Mouse (Mus musculus) gastrocnemius, adult 2 months (tissue): ENCODE measurements around the gene Ndufaf3. TPM values are rescaled to one million over a fixed set of nuclear protein-coding genes. Genes with fewer than 3 reads are reported as not detected.
"Not testable (repeated sequence)": the region's sequence is repeated elsewhere in the genome, so short reads cannot be mapped to it uniquely, and the experiment has no call there.

Experiments
- DNase-seq: peaks from one replicate; pipeline ENCODE4 v3.0.0; 2022
- H3K27ac ChIP-seq: fragments of 200-600 bp; 2 replicates; pipeline ENCODE4 v1.8.1; 2022; ENCODE audit warnings: mild to moderate bottlenecking
- H3K4me3 ChIP-seq: fragments of 200-600 bp; 2 replicates; pipeline ENCODE4 v1.8.1; 2022; ENCODE audit warnings: mild to moderate bottlenecking, moderate library complexity
- CTCF ChIP-seq: fragments of 200-600 bp; IDR thresholded peaks from 2 replicates; pipeline ENCODE4 v1.8.1; 2022; ENCODE audit warnings: antibody characterized with exemption, mild to moderate bottlenecking, moderate library complexity
- intact Hi-C: fragments of 180-260 bp; cut with DNase I; formaldehyde crosslinking; loops from one replicate; pipeline ENCODE4 v1.15.1; 2025
- long read RNA-seq, 2 experiments: library from polyadenylated mRNA; stranded (forward); transcript quantifications; one replicate each; pipeline ENCODE4 v2.0.0; 2021
- total RNA-seq, 2 experiments: library from RNA; stranded (reverse); gene quantifications; 2 replicates each; pipeline ENCODE4 v1.2.3; 2021

The Ndufaf3 gene
- 10 to 100 TPM; 20.6 to 39.2 TPM for total RNA-seq
- long read RNA-seq, experiment 1, transcript Ndufaf3-201 (5 exons, 1,487 nt), result major isoform, 19 of 20 reads
- long read RNA-seq, experiment 1, partial matches to known transcripts, result 1 of 20 reads
- long read RNA-seq, experiment 1, other reads (novel, unspliced or antisense), result 0 of 20 reads
- long read RNA-seq, experiment 2, transcript Ndufaf3-201 (5 exons, 1,487 nt), result major isoform, 18 of 19 reads
- long read RNA-seq, experiment 2, partial matches to known transcripts, result 1 of 19 reads
- long read RNA-seq, experiment 2, other reads (novel, unspliced or antisense), result 0 of 19 reads

DNA sequence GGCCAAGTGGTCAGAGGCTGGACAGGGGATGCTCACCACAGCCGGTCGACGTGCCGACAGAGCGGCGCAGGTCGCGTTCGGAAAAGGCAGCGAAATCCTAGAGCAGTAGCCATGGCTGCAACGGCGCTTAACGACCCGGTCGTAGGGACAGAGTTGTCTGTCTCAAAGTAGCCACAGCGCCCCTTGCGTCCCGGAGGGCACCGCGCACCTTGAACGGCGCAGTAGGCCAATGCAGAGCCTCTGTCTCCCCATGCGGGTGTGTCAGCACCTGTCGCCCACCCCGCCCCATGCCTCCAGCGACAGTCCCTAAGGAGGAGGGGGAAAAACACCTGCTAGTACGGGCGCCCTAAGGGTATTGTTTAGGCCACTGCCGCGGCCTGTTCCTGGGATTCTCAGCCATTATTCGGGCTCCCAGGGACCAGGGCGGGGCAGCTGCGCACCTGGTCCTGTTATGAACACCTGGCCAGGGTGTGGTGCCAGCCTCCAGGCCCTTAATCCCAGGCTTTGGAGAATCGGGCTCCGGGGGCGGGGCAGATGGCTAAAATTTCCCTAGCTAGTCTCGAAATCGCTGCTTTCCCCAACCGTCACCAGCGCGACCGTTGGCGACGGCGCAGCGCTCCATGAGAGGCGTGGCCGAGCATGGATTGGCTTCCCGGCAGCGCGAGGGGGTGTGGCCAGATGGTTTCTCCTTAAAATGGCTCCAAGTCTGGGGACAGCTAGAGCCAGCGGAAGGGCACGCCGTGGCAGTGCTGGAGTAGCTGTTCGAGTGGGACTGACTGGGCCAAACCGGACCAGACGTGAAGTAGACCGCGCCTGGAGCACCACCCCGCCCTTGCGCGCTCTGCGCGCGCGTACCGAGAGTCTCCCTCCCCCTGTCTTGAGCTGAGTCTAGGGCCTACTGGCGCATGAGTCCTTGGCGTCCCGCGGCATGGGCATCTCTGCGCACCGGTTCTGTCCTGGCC lies at the start of gene Ndufaf3:
Gene Ndufaf3, minus strand, starts transcription at position 620 of the 962 bp plus-strand sequence.
- Histone ChIP-seq H3K4me3 (peak within 1 kb of the TSS; percentile 76), H3K27ac (peak within 1 kb of the TSS; percentile 98)
- TF ChIP-seq CTCF, result peak; percentile 93
- intact Hi-C loops, result loop anchor here (2.0 to 5.0 kb wide), 2 partner anchors 50 to 82 kb away; partner anchors contain the start of genes Arih2 and Qrich1
- peak; percentile 97 for DNase-seq

DNA sequence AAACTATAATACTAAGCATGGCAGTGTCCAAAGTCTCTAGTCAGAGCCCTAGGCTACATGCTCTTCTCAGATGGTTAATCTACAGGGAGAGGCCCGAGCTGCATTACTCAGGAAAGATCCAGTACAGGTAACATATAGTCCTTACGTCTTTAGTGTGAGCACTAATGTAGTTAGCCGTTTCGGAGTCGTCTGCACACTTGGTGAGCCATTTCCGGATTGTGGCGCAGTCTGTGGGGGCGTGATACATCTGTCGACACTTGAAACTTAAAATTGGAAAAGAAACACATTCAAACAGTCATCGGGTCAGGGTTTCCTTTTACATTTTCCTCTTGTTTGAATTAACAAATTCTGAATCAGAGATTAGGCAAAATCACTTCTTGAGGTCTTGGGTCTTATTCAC lies 44.3 kb upstream of the Ndufaf3 start:
- H3K27ac ChIP-seq, result no peak overlapping the region
- intact Hi-C loops, result no loop called here
- DNase-seq, result no peak
- TF ChIP-seq CTCF, result no peak
- H3K4me3 ChIP-seq, result no peak overlapping the region

DNA sequence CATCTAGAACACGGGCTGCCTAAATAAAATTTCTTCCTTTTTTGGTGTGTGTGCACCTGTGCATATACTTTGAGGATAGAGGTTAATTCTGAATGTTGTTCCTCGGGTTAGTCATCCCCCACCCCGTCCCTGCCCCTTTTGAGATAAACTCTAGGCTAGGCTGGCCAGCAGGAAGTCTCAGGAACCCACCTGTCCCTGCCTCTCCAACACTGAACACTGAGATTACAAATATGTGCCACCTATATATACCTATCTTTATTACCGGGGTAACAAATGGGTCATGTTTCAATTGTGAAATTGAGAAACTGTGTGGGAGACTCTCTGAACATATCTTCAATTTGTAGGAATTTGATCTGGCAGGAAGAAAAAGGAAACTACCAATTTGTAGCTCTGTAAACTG lies 41.7 kb upstream of the Ndufaf3 start:
- Histone ChIP-seq H3K4me3 (no peak overlapping the region), H3K27ac (no peak overlapping the region)
- TF ChIP-seq CTCF, result no peak
- intact Hi-C loops, result no loop called here
- DNase-seq, result no peak

DNA sequence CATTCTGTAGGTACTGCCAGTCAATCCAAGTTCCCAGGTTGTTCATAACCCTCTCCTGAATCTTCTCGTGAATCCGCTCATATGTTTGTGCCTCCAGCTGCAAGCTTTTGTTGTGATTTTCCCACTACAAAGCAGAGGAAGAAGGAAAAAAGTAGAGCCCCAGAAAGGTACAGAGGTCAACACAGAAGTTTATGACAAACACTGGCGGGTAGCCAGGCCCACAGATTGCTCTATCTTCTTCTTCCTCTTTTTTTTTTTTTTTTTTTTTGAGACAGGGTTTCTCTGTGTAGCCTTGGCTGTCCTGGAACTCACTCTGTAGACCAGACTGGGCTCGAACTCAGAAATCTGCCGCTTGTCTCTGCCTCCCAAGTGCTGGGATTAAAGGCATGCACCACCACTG lies 40.7 kb upstream of the Ndufaf3 start:
- H3K27ac ChIP-seq, intact Hi-C loops, H3K4me3 ChIP-seq, DNase-seq: not testable (repeated sequence)

DNA sequence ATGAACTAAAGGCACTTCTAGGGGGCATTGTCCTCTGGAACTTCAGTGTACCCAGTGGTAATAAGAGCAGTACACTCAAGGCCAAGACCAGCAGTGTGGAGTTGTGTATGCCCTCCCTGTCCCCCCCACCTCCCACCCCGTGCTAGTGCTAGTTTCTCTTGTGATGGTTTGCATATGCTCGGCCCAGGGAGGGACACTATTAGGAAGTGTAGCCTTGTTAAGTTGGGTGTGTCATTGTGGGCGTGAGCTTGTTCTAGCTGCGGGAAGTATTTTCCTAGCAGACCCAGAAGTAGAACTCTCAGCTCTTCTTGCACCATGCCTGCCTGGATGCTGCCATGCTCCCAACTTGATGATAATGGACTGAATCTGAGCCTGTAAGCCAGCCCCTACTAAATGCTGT lies 34.8 kb upstream of the Ndufaf3 start:
- TF ChIP-seq CTCF, result no peak
- no peak for DNase-seq
- Histone ChIP-seq H3K4me3 (no peak overlapping the region), H3K27ac (no peak overlapping the region)
- intact Hi-C loops, result no loop called here

DNA sequence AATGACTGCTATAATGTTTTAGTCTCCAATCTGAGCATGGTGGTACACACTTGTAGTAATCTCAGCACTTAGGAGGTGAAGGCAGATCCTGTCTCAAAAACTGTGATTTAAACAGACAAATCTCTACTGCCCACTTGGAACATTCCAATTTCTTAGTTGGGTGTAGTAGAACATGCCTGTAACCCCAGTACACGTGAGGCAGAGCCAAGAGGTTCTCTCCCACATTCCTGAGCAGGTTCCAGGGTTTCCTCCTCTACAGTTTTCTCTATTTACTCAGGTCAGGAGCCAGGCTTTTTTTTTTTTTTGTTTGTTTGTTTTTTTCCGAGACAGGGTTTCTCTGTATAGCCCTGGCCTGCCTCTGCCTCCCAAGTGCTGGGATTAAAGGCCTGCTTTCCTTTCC lies 32.8 kb upstream of the Ndufaf3 start:
- DNase-seq, result no peak
- no peak for TF ChIP-seq CTCF
- intact Hi-C loops, result no loop called here
- H3K4me3 ChIP-seq, result no peak overlapping the region
- no peak overlapping the region for H3K27ac ChIP-seq

DNA sequence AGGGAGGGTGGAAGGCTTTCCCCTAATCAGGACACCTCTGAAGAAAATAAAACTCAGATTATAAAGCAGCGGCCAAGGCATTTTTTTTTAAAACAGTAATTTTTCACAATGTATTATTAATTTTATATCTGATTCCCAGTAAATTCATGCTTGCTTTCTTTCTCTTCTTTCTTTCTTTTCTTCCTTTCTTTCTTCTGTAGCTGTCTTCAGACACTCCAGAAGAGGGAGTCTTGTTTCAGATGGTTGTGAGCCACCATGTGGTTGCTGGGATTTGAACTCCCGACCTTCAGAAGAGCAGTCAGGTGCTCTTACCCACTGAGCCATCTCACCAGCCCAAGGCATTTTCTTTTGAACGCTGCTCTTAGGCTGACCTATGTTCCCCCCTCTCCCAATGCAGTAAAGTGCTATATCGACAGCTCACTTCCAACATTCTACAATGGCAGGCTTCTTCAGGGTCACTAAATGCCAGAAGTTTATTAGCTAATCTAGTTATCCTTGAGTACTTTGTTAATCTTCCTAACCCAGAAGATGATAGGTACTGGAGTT lies 31.9 kb upstream of the Ndufaf3 start:
- no peak overlapping the region for H3K27ac ChIP-seq
- intact Hi-C loops, result no loop called here
- no peak for TF ChIP-seq CTCF
- H3K4me3 ChIP-seq, result no peak overlapping the region
- DNase-seq, result no peak

DNA sequence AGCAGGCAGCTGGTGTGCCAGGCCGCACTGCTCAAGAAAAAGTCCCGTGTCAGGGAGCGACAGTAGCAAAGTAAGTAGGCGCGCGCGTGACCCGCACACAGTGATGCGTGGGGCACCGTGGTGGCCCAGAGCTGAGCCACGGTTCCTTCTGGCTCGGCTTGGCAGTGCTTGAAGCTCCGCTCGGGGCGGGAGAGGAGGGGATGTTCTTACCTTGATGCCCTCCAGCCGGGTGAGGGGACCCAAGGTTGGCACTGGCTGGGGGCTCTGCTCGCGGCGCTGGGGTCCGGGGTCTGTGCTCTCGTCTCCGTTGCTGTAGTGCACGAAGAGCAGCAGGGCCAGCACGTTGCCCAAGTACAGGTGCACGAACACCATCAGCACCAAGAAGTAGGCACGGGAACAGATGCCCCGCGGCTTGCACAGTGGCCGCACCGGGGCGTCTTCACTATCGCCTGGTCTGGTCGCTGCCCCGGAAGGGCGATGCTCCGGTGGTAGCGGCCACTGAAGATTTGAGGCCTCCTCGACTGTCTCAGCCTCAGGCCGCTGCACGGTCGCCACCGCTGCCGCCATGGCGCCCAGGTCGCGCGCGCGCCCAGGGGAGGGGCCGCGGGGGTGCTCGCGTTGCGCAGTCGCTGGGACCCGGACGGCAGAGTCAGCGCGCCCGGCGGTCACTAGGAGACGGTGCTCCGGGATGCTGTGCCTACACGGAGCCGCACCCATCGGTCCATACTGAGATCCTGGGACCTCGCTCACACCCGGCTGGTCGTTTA lies 29.9 kb upstream of the Ndufaf3 start, which contains the start of gene P4htm:
Gene P4htm, minus strand, starts transcription at position 670 of the 767 bp plus-strand sequence.
- intact Hi-C loops, result no loop called here
- TF ChIP-seq CTCF, result peak; percentile 18; the same call in 1 of the 2 replicates
- peak within 1 kb of the TSS; percentile 82 for H3K27ac ChIP-seq
- DNase-seq, result peak; percentile 86
- H3K4me3 ChIP-seq, result peak within 1 kb of the TSS; percentile 88

DNA sequence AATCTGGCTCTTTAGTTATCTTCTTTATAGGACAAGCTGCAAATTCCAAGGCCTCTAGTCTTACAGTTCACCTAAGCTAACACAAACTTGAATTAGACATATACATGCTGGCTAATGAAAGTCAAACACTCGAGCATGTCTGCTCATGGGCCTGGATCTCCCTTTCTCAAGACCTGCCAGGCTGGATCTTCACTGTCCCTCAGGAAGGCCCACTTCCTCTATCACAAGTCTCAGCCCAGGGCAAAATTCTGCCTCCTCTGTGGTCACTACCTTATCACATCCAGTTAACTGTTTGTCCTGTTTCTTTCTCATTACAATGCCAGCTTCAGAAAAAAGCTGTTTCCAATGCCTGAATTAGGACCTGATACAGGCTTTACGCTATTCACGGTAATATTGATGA lies 27.1 kb upstream of the Ndufaf3 start:
- TF ChIP-seq CTCF, result no peak
- H3K4me3 ChIP-seq, result no peak overlapping the region
- no peak for DNase-seq
- intact Hi-C loops, result no loop called here
- H3K27ac ChIP-seq, result no peak overlapping the region

DNA sequence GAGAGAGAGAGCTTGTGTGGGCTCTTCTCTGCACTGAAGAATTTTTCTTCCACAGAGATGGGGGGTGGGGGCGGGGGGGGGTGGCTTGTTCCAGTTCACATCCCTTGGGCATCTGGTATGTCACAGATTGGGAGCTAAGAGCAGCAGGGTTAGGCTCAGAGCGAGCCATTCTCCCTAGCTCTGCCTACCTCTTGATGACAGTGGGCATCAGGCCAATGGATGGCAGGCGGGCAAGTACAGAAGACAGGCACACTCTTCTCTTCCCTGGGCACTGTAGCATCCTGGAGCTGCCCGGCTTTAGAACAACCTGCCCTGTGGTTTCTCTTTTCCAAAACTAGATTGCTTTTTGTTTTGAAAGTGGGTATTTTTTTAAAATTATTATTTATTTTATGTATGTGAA lies 24.2 kb upstream of the Ndufaf3 start:
- Histone ChIP-seq H3K4me3 (no peak overlapping the region), H3K27ac (no peak overlapping the region)
- no peak for TF ChIP-seq CTCF
- intact Hi-C loops, result no loop called here
- no peak for DNase-seq

DNA sequence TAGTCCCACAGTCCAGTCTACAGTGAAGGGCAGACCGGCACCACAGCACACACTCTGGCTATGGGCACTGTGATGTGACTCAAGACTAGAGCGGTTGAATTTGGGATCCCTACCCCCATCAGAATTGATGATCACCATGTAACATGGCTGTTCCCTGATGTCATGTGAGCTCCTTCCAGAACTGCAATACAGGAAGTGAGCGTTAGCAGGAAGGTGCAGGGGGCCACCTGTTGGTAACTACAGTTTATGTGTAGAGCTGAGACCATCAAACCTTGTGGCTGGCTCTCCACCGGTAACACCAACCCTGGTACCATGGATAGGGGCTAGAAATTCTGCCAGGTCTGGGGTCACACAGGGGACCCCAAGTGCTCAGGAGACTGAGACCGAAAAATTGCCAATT lies 22.0 kb upstream of the Ndufaf3 start:
- H3K27ac ChIP-seq, result no peak overlapping the region

DNA sequence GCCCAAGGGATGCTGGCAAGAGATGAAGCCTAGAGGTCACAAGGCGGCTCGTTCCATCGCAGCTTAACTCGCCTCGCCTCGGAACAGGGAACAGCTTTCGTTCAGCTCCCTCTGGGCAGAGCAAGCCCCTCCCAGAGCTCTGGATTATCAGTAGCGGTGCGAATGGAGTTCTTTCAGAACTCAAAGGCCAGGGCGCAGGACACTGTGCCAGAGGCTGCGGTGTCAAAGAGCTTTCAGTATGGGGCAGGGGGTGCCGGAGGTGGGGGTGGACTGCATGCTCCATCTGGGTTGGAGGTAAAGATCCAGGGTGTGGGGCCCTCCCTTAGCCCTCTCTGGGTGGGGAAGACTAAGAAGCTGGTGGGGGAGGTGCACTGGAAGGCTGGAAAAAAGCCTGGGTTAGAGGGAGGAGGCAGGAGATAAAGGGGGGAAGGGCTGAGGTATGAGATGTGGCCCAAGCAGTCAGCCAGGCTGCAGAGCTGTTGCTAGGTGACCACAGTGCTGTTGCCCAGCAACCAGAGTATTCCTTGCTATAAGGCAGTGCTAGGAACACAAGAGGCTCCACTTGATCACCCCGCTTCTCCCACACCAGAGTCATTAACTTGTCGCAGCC lies 20.4 kb upstream of the Ndufaf3 start:
- intact Hi-C loops, result no loop called here
- DNase-seq, result peak; percentile 69
- H3K4me3 ChIP-seq, result peak overlapping the region; percentile 38
- no peak for TF ChIP-seq CTCF
- peak overlapping the region; percentile 13 for H3K27ac ChIP-seq

More for the DNA sequence above, 22.0 kb upstream of the Ndufaf3 start:
- no peak for DNase-seq
- intact Hi-C loops, result no loop called here
- no peak for TF ChIP-seq CTCF
- H3K4me3 ChIP-seq, result no peak overlapping the region
